Mouse (Mus musculus) forebrain, embryonic 14.5 days (tissue): ENCODE results near the gene Lta. TPM values are rescaled to one million over a fixed set of nuclear protein-coding genes. Genes with fewer than 3 reads are reported as not detected.

Source experiments
- ATAC-seq: fragments of 200-750 bp; cut with Nextera tagmentation; 2 replicates; pipeline ENCODE4 v1.8.0; 2017; ENCODE audit warnings: mild to moderate bottlenecking, moderate library complexity
- DNase-seq: peaks from one replicate; pipeline ENCODE4 v3.0.0-alpha.2; 2015; ENCODE audit warnings: low spot score
- H3K27ac ChIP-seq: fragments of 300-500 bp; sonication (generic); 2 replicates; pipeline ENCODE4 v1.5.1; 2014; ENCODE audit warnings: low read depth, mild to moderate bottlenecking, control low read depth, low read length, moderate library complexity
- H3K27me3 ChIP-seq: fragments of 300-500 bp; sonication (generic); replicated peaks from 2 replicates; pipeline ENCODE4 v1.6.1; 2014; ENCODE audit warnings: low read length, control low read depth, mixed read lengths; ENCODE audit not compliant: control insufficient read depth, insufficient read depth
- H3K36me3 ChIP-seq: fragments of 300-500 bp; sonication (generic); 2 replicates; pipeline ENCODE4 v1.6.1; 2014; ENCODE audit warnings: low read length, control low read depth; ENCODE audit not compliant: control insufficient read depth, insufficient read depth
- H3K4me1 ChIP-seq: fragments of 300-500 bp; sonication (generic); 2 replicates; pipeline ENCODE4 v1.6.1; 2014; ENCODE audit warnings: antibody characterized with exemption, low read length, control low read depth; ENCODE audit not compliant: control insufficient read depth, insufficient read depth
- H3K4me2 ChIP-seq: fragments of 300-500 bp; sonication (generic); 2 replicates; pipeline ENCODE4 v1.6.1; 2014; ENCODE audit warnings: mild to moderate bottlenecking, control low read depth, low read length
- H3K4me3 ChIP-seq: fragments of 300-500 bp; sonication (generic); 2 replicates; pipeline ENCODE4 v1.5.1; 2014; ENCODE audit warnings: low read depth, low read length, control low read depth
- H3K9ac ChIP-seq: fragments of 300-500 bp; sonication (generic); 2 replicates; pipeline ENCODE4 v1.6.1; 2014; ENCODE audit warnings: mild to moderate bottlenecking, low read length, control low read depth, moderate library complexity
- H3K9me3 ChIP-seq: fragments of 300-500 bp; sonication (generic); replicated peaks from 2 replicates; pipeline ENCODE4 v1.6.1; 2016; ENCODE audit warnings: low read length, control low read depth, mixed read lengths; ENCODE audit not compliant: control insufficient read depth
- WGBS: fragments of 180-500 bp; shearing (Covaris S2); extraction: QIAGEN DNeasy Blood & Tissue Kit; methylation state at CpG from one replicate; pipeline ENCODE4 v1.1.7; 2014; 5-methylcytosine and 5-hydroxymethylcytosine counted together
- polyA plus RNA-seq: library from polyadenylated mRNA; unstranded; fragments of >200 nt; fragmentation: Nextera tagmentation; extraction: Ambion mirVana; gene quantifications from 2 replicates; pipeline ENCODE4 v1.2.1, GENCODE M21; 2014

Lta gene
- polyA plus RNA-seq, 1 experiment from 2014 or later, result 0.13 TPM

DNA sequence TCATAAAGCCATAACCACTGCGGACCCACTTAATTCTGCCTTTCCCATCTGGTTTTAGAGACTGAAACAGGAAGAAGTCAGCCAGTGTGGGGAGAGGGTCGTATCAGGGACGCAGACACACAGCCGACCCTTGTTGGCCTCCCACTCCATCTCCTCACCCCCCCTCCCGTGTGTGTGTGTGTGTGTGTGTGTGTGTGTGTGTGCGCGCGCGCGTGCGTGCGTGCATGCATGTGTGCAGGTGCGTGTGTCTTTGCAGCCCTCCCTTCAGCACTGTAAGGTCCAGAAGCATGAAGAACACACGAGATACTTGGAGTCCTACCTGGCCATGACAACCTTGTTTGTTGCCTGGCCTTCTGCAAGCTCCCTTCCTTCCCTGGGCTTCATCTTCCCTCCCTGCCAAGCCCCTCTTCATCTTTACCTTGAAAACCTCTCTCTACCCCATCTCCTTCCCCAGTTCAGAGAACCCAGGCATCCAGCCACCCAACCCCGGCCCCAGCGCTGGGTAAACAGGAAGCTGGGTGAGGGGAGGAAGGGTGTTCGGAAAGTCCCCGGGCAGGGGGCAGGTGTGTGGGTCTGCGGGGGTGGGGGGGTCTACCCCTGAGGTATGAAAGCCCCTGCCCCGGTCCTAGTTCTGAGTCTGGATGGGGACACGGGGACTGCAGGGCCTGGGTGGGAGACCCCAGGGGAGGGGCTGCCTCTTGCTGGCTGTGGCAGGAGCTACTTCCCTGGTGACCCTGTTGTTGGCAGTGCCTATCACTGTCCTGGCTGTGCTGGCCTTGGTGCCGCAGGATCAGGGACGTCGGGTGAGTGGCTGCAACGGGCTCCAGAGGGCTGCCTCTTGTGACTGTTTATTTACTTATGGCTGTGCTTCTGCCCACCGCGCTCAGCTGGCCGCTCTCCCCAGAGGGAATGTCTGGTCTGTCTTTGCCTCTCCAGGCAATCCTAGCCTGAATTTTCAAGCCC is 11.0 kb downstream of the Lta start, which contains the start of gene Ltb:
Gene Ltb (plus strand): TSS at position 559 of the 963 bp plus-strand sequence.
- H3K36me3 ChIP-seq, result no peaks in the 10 kb centered on the region
- H3K27ac ChIP-seq, result no peak within 1 kb of the TSS
- H3K9ac ChIP-seq, result no peak within 1 kb of the TSS
- peaks cover 10% of the 10 kb centered on the region for H3K4me1 ChIP-seq
- no peak within 1 kb of the TSS for H3K4me3 ChIP-seq
- peaks cover 25% of the 10 kb centered on the region for H3K27me3 ChIP-seq
- DNase-seq (no peak), ATAC-seq (no peak)
- H3K9me3 ChIP-seq, result no peaks in the 10 kb centered on the region
- H3K4me2 ChIP-seq, result peak within 1 kb of the TSS; percentile 60; the same call in 1 of the 2 replicates
- 80% methylated on average over 28 of the region's 28 CpGs for WGBS

DNA sequence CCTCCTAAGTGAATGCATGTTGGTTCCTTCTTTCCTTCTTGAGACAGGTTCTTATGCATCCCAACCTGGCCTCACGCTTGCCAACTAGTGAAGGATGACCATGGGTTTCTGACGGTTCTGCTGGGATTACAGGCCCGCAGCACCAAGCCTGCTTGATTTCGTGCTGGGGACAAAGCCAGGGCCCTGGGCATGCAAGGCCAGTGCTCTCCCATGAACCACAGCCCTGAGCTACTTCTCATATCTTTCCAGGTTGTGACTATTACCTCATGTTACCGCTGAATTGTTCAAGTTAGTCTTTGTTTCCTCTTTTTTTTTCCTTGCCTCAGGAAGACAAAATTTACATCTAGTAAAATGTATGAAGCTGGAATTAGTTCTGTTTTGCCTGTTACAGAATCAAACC is 12.2 kb downstream of the Lta start:
- H3K9ac ChIP-seq, result no peak overlapping the region
- H3K4me1 ChIP-seq, result peaks cover 10% of the 10 kb centered on the region
- DNase-seq, result no peak
- no peaks in the 10 kb centered on the region for H3K9me3 ChIP-seq
- H3K27ac ChIP-seq, result no peak overlapping the region
- H3K4me3 ChIP-seq, result no peak overlapping the region
- no peak overlapping the region for H3K4me2 ChIP-seq
- ATAC-seq, result no peak
- 88% methylated on average over 5 of the region's 5 CpGs for WGBS
- no peaks in the 10 kb centered on the region for H3K36me3 ChIP-seq
- H3K27me3 ChIP-seq, result peaks cover 25% of the 10 kb centered on the region

DNA sequence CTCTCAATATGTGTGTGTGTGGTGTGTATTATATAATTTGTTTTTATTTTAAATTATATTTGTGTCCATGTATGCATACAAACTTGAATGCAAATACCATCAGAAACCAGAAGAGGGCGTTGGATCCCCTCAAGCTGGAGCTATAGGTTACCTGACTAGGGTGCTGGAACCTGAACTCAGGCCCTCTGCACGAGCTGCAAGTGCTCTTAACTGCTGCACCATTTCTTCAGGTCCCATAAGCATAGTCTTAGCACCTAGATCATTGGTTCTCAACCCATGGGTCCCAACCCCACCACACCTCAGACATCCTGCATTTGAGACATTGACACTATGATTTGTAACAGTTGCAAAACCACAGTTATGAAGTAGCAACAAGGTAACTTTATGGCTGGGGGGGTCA is 13.4 kb downstream of the Lta start:
- WGBS, result 62% methylated on average over 2 of the region's 2 CpGs
- H3K4me1 ChIP-seq, result peaks cover 10% of the 10 kb centered on the region
- H3K4me3 ChIP-seq, result no peak overlapping the region

DNA sequence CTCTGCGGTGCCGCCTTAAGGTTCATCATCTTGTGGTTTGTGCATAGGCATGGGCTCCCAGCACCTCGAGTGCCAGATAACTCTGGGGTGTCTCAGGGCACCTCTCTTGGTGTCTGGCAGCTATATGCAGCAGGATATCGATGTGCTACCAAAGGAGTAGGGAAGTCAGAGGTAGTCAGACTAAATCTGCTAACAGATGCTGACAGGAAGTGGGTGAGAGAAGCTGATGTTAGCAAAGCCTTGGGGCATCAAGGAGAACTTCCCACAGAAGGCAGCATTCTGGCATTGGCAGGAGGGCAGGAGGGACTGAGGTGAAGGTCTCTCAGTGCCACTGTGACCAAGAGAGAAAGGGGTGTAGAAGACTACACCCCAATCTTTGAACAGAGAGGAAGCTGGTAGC is 15.1 kb downstream of the Lta start:
- 84% methylated on average over 4 of the region's 4 CpGs for WGBS
- no peak overlapping the region for H3K4me2 ChIP-seq
- H3K27ac ChIP-seq, result no peak overlapping the region
- H3K4me3 ChIP-seq, result no peak overlapping the region
- no peak for DNase-seq
- ATAC-seq, result no peak
- H3K4me1 ChIP-seq, result peaks cover 3% of the 10 kb centered on the region; the same call in 1 of the 2 replicates
- H3K36me3 ChIP-seq, result no peaks in the 10 kb centered on the region
- no peaks in the 10 kb centered on the region for H3K9me3 ChIP-seq
- H3K27me3 ChIP-seq, result peaks cover 5% of the 10 kb centered on the region
- H3K9ac ChIP-seq, result no peak overlapping the region

More for the DNA sequence above, 13.4 kb downstream of the Lta start:
- Histone ChIP-seq H3K27me3 (peaks cover 20% of the 10 kb centered on the region), H3K9me3 (no peaks in the 10 kb centered on the region), H3K36me3 (no peaks in the 10 kb centered on the region), H3K27ac (no peak overlapping the region), H3K9ac (no peak overlapping the region), H3K4me2 (no peak overlapping the region)
- ATAC-seq, result no peak
- DNase-seq, result no peak

DNA sequence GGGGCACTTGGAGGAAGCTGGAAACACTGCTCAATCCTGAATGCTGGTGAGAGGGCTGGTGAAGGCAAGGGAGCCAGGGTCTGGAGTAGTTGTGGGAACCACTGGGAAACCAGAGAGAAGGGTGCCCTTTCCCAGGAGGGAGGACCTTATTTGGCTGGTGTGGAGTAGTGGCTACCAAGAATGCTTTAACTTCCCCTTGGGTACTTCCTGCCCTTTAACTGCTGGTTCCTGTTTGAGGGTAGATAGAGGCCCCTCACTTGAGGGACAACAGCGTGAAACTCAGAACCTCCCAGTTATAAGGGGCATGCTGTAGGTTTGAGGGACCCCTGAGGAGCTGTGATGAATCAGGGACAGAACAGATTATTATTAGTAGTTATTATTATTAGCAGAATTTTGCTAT is 16.0 kb downstream of the Lta start:
- no peaks in the 10 kb centered on the region for H3K27me3 ChIP-seq
- H3K9me3 ChIP-seq, result no peaks in the 10 kb centered on the region
- peaks cover 3% of the 10 kb centered on the region; the same call in 1 of the 2 replicates for H3K4me1 ChIP-seq
- 67% methylated on average over 1 of the region's 1 CpGs for WGBS
- no peak overlapping the region for H3K4me3 ChIP-seq
- no peak overlapping the region for H3K4me2 ChIP-seq
- ATAC-seq (no peak), DNase-seq (no peak)
- H3K36me3 ChIP-seq, result no peaks in the 10 kb centered on the region
- H3K9ac ChIP-seq, result no peak overlapping the region
- H3K27ac ChIP-seq, result no peak overlapping the region

DNA sequence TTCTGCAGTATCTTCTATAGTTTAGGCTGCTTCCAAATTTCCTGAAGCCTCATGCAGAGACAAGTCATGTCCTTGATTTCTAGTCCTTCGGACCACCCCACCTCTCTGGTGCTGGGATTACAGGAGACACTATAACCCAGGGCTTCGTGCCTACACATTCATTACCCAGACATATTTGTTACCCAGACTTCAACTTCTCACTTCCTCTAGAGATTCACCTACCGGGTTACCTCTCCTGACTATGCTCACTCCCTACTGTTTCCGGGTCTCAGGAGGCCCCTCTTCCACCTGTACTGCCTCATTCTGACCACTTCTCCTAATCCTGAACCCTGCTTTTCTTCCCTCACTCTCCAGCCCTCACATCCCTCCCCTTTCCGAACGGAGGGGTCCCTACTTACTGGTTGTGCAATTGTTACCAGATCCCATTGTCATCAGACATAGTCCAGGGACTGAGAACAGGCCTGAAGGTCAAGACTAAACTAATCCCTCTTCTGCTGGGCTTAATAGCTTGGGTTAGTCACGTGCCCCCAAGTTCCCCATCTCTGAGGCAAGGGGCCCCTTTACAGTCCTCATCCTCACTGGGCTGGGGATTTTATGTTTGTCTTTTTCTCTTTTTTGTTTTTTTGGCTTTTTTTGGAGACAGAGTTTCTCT is 17.1 kb downstream of the Lta start, which contains the start of gene Lst1:
Gene Lst1 (minus strand): TSS at position 481 of the 652 bp plus-strand sequence.
- Histone ChIP-seq H3K9ac (no peak within 1 kb of the TSS), H3K4me1 (peaks cover 3% of the 10 kb centered on the region; the same call in 1 of the 2 replicates), H3K4me3 (no peak within 1 kb of the TSS), H3K27ac (no peak within 1 kb of the TSS), H3K36me3 (no peaks in the 10 kb centered on the region), H3K27me3 (no peaks in the 10 kb centered on the region), H3K9me3 (no peaks in the 10 kb centered on the region), H3K4me2 (no peak within 1 kb of the TSS)
- ATAC-seq (no peak), DNase-seq (no peak)
- WGBS, result 73% methylated on average over 7 of the region's 7 CpGs

DNA sequence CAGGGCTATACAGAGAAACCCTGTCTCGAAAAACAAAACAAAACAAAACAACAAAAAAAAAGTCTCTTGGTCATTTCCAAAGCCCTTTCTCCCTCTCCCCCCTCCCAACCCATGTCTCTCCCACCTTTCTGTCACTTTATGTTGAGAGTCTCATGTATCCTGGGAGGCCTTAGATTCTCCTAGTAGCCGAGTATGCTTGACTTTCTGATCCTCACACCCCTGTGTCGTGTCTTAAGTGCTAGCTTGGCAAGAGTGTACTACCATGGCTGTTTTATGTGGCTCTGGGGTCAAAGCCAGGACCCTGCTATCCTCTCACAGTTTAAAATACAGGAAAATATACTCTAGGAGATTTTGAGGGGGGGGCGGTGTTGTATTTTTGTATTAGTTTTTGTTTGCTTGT is 17.8 kb downstream of the Lta start:
- Histone ChIP-seq H3K9me3 (no peaks in the 10 kb centered on the region), H3K4me2 (no peak overlapping the region), H3K4me1 (peaks cover 3% of the 10 kb centered on the region; the same call in 1 of the 2 replicates), H3K27me3 (no peaks in the 10 kb centered on the region), H3K27ac (no peak overlapping the region), H3K9ac (no peak overlapping the region), H3K36me3 (no peaks in the 10 kb centered on the region), H3K4me3 (no peak overlapping the region)
- whole genome bisulfite sequencing, result 79% methylated on average over 4 of the region's 4 CpGs
- no peak for DNase-seq
- no peak for ATAC-seq

DNA sequence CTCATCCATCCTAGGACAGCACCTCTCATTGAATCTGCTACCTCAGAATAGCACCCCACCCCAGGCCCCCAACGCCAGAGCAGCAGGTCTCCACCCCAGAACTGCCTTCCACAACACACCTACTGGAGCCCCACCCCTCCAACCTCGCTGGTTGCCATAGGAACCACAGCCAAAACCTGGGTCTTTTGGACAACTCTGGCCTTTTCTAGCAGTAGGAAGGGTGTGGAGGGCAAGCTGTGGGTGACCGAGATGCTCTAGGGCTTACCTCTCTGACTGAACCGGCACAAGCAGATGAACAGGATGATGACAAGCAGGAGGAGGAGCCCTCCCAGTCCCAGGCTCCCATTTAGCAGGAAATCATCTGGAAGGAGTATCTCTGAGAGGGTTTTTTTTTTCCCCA is 18.5 kb downstream of the Lta start:
- no peak overlapping the region for H3K9ac ChIP-seq
- peaks cover 3% of the 10 kb centered on the region; the same call in 1 of the 2 replicates for H3K4me1 ChIP-seq
- H3K9me3 ChIP-seq, result no peaks in the 10 kb centered on the region
- WGBS, result 1% methylated on average over 4 of the region's 4 CpGs
- peak; percentile 32; the same call in 1 of the 2 replicates for ATAC-seq
- peak overlapping the region; percentile 17; the same call in 1 of the 2 replicates for H3K27ac ChIP-seq
- H3K27me3 ChIP-seq, result no peaks in the 10 kb centered on the region
- H3K4me3 ChIP-seq, result peak overlapping the region; percentile 31; the same call in 1 of the 2 replicates
- H3K36me3 ChIP-seq, result no peaks in the 10 kb centered on the region
- peak; percentile 20 for DNase-seq
- peak overlapping the region; percentile 47 for H3K4me2 ChIP-seq
